Mouse (Mus musculus) limb, embryonic 10.5 days (tissue): ENCODE measurements around the gene Clasp1. TPM values are rescaled to one million over a fixed set of nuclear protein-coding genes. Genes with fewer than 3 reads are reported as not detected.
A peak's percentile ranks its signal among the peaks of the same experiment; 100 is the strongest.
"Not testable (repeated sequence)": the region's sequence is repeated elsewhere in the genome, so short reads cannot be mapped to it uniquely, and the experiment has no call there.

Experiments
- DNase-seq: peaks from one replicate; pipeline ENCODE4 v3.0.0-alpha.2; 2017; ENCODE audit warnings: low spot score
- H3K27ac ChIP-seq: fragments of 300-500 bp; sonication (generic); 2 replicates; pipeline ENCODE4 v1.5.1; 2016; ENCODE audit warnings: mild to moderate bottlenecking
- H3K27me3 ChIP-seq: fragments of 300-500 bp; sonication (generic); 2 replicates; pipeline ENCODE4 v1.6.1; 2016; ENCODE audit warnings: low read depth, mild to moderate bottlenecking; ENCODE audit not compliant: poor library complexity, severe bottlenecking
- H3K36me3 ChIP-seq: fragments of 300-500 bp; sonication (generic); 2 replicates; pipeline ENCODE4 v1.6.1; 2016; ENCODE audit warnings: mild to moderate bottlenecking, moderate library complexity
- H3K4me1 ChIP-seq: fragments of 300-500 bp; sonication (generic); 2 replicates; pipeline ENCODE4 v1.6.1; 2016
- H3K4me3 ChIP-seq: fragments of 300-500 bp; sonication (generic); 2 replicates; pipeline ENCODE4 v1.5.1; 2016; ENCODE audit warnings: mild to moderate bottlenecking, moderate library complexity
- H3K9me3 ChIP-seq: fragments of 300-500 bp; sonication (generic); replicated peaks from 2 replicates; pipeline ENCODE4 v1.6.1; 2016; ENCODE audit warnings: mild to moderate bottlenecking
- WGBS: fragments of 180-500 bp; shearing (Covaris S2); methylation state at CpG from one replicate; pipeline ENCODE4 v1.1.7; 2016; 5-methylcytosine and 5-hydroxymethylcytosine counted together
- polyA plus RNA-seq: library from polyadenylated mRNA; unstranded; fragments of >200 nt; fragmentation: Nextera tagmentation; extraction: Ambion mirVana; gene quantifications from 2 replicates; pipeline ENCODE4 v1.2.1, GENCODE M21; 2016

Clasp1 gene
- polyA plus RNA-seq, 1 experiment from 2014 or later = 90.1 TPM

- WGBS = 78% methylated on average over 2 of the region's 2 CpGs
Observed at GRCm38 (mm10) chr1:118595395-118595794, 206.5 kb downstream of the Clasp1 start.

DNA sequence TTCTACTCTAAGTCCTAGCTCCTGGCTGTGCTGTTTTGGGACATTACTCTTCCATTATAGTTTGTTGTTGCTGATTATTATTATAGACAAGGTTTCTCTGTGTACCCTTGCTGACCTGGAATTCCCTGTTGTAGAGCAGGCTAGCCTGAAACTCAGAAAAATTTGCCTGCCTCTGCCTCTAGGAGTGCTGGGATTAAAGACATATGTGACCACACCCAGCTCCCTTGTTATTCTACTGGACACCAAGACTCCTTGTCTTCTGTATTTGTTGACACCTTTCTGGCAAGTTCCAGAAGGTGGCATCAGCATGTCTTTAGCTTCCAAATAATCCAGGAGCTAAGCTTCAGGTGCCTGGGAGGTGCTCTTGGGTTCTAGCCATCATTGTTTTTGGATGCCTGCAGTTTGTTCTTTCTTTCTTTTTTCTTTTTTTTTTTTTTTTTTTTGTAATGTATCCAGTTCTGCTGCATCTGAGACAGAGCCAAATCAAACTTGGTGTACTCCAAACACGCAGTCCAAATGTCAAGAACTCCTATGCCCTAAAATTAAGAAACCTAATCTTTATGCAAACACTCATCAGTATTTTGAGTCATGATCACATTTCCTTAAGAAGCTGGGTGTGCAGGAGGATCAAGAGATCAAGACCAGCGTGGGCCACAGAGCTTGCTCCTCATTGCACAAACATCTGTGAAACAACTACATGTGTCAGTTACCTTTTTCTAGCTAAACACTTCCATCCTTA is 208.8 kb downstream of the Clasp1 start:
- H3K27ac ChIP-seq = no peak overlapping the region
- DNase-seq = no peak
- peaks cover 96% of the 10 kb centered on the region for H3K36me3 ChIP-seq
- 96% methylated on average over 2 of the region's 2 CpGs for WGBS
- no peaks in the 10 kb centered on the region for H3K4me1 ChIP-seq
- no peak overlapping the region for H3K4me3 ChIP-seq
- H3K27me3 ChIP-seq = no peaks in the 10 kb centered on the region
- H3K9me3 ChIP-seq = no peaks in the 10 kb centered on the region

More at GRCm38 (mm10) chr1:118595395-118595794, 206.5 kb downstream of the Clasp1 start:
- Histone ChIP-seq H3K27ac (no peak overlapping the region), H3K9me3 (no peaks in the 10 kb centered on the region), H3K27me3 (no peaks in the 10 kb centered on the region), H3K36me3 (peaks cover 96% of the 10 kb centered on the region), H3K4me1 (no peaks in the 10 kb centered on the region), H3K4me3 (no peak overlapping the region)
- DNase-seq = no peak

- no peaks in the 10 kb centered on the region for H3K27me3 ChIP-seq
- H3K4me1 ChIP-seq = no peaks in the 10 kb centered on the region
- no peak for DNase-seq
- H3K4me3 ChIP-seq = no peak overlapping the region
- peaks cover 96% of the 10 kb centered on the region for H3K36me3 ChIP-seq
- 91% methylated on average over 3 of the region's 3 CpGs for WGBS
- no peak overlapping the region for H3K27ac ChIP-seq
- no peaks in the 10 kb centered on the region for H3K9me3 ChIP-seq
Observed at GRCm38 (mm10) chr1:118598339-118598738, 209.5 kb downstream of the Clasp1 start.

DNA sequence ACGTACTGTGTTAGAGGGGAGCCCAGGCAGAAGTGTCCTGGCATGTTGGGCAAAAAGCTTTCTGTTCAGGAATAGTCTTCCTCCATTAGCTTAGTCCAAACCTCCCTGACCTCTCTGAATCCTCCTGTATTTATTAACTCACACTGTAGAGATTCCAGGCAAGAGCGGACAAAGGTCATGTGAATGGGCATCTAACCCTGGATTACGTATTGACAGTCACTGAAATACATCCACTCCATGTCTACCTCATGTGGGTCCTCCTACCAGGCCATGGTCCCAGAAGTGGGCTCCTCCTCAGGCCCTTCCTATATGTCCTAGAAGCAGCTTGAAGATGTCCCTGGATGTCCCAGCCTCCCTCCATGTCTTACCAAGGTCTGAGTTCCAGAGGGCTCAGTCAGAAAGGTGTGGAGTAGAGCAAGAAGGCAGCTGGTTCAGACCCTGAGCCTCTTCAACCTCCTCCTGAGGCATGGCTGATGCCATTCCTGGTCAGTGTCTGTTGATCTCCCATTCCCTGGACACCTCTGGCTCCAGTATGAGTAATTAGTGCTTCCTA is 224.8 kb downstream of the Clasp1 start:
- DNase-seq = no peak
- H3K4me1 ChIP-seq = no peaks in the 10 kb centered on the region
- H3K4me3 ChIP-seq = no peak overlapping the region
- H3K27me3 ChIP-seq = no peaks in the 10 kb centered on the region
- H3K36me3 ChIP-seq = peaks cover 18% of the 10 kb centered on the region
- no peak overlapping the region for H3K27ac ChIP-seq
- 97% methylated on average over 3 of the region's 3 CpGs for WGBS
- no peaks in the 10 kb centered on the region for H3K9me3 ChIP-seq

DNA sequence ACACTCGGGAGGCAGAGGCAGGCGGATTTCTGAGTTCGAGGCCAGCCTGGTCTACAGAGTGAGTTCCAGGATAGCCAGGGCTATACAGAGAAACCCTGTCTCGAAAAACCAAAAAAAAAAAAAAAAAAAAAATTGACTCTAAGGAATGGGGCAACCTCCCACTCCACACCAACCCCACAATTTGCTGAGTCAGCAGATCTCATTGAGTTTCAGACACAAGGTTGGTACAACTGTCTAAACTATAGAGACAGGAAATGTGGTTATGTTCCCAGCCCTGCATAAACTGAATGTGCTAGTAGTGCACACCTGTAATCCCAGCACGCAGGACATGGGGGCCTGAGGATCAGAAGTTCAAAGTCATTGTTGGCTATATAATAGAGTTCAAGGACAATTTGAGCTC is 232.2 kb downstream of the Clasp1 start:
- not testable (repeated sequence) for H3K9me3 ChIP-seq, H3K4me1 ChIP-seq, H3K4me3 ChIP-seq, DNase-seq, H3K27ac ChIP-seq, H3K36me3 ChIP-seq
- WGBS = 90% methylated on average over 5 of the region's 5 CpGs
- peaks cover 21% of the 10 kb centered on the region for H3K27me3 ChIP-seq

GRCm38 (mm10) chr1:118622857-118623256 is 234.0 kb downstream of the Clasp1 start:
- 52% methylated on average over 3 of the region's 3 CpGs for WGBS
- no peak overlapping the region for H3K4me3 ChIP-seq
- no peak for DNase-seq
- peaks cover 39% of the 10 kb centered on the region for H3K27me3 ChIP-seq
- H3K4me1 ChIP-seq = peaks cover 5% of the 10 kb centered on the region
- no peak overlapping the region for H3K27ac ChIP-seq
- no peaks in the 10 kb centered on the region for H3K9me3 ChIP-seq
- no peaks in the 10 kb centered on the region for H3K36me3 ChIP-seq

DNA sequence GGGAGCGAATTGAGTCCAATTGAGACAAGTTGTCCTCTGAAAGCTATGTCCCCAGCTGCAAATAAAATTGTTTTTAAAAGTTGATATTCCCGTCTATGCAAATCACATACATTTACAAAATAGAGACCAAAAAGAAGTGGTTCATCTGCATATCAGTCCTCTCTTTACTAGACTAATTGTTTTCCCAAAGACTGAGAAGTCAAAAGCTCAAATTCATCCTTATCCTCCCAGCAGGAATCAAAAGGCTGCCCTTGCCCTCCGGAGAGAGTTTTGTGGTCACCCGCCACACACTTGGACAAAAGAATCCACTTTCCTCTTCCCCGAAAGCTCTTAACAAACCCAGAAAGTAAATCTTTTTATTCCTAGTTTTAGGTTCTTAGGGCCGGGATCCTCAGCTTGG is 236.6 kb downstream of the Clasp1 start:
- 47% methylated on average over 6 of the region's 6 CpGs for WGBS

DNA sequence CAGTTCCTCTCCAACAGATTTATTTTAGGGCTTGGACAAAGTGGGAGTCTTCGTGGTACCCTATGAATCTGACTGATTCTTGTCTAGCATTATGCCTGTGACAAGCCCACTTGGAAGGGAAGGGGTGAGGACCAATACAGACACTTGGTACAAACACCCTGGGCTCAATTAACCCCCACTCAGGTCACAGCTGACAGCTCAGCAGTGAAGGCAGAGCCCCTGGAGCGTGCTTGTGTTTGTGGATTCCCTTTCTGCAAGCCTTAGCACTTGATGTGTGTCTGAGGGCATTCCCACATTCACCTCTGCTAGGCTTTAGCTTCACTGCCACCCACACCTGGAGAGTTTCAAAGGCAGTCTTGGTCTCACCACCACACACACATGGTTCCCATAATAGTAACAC is 237.1 kb downstream of the Clasp1 start:
- Histone ChIP-seq H3K27ac (no peak overlapping the region), H3K27me3 (peaks cover 62% of the 10 kb centered on the region), H3K4me3 (no peak overlapping the region), H3K9me3 (no peaks in the 10 kb centered on the region), H3K4me1 (peaks cover 13% of the 10 kb centered on the region), H3K36me3 (no peaks in the 10 kb centered on the region)
- DNase-seq = no peak
- 62% methylated on average over 2 of the region's 2 CpGs for WGBS

More for the DNA sequence above, 236.6 kb downstream of the Clasp1 start:
- DNase-seq = no peak
- Histone ChIP-seq H3K9me3 (no peaks in the 10 kb centered on the region), H3K27ac (no peak overlapping the region), H3K27me3 (peaks cover 62% of the 10 kb centered on the region), H3K4me1 (peaks cover 13% of the 10 kb centered on the region), H3K4me3 (no peak overlapping the region), H3K36me3 (no peaks in the 10 kb centered on the region)

GRCm38 (mm10) chr1:118626452-118626851 is 237.6 kb downstream of the Clasp1 start:
- Histone ChIP-seq H3K4me1 (peaks cover 13% of the 10 kb centered on the region), H3K27me3 (peaks cover 62% of the 10 kb centered on the region), H3K4me3 (no peak overlapping the region), H3K27ac (no peak overlapping the region), H3K9me3 (no peaks in the 10 kb centered on the region), H3K36me3 (no peaks in the 10 kb centered on the region)
- DNase-seq = no peak
- WGBS = 75% methylated on average over 2 of the region's 2 CpGs

DNA sequence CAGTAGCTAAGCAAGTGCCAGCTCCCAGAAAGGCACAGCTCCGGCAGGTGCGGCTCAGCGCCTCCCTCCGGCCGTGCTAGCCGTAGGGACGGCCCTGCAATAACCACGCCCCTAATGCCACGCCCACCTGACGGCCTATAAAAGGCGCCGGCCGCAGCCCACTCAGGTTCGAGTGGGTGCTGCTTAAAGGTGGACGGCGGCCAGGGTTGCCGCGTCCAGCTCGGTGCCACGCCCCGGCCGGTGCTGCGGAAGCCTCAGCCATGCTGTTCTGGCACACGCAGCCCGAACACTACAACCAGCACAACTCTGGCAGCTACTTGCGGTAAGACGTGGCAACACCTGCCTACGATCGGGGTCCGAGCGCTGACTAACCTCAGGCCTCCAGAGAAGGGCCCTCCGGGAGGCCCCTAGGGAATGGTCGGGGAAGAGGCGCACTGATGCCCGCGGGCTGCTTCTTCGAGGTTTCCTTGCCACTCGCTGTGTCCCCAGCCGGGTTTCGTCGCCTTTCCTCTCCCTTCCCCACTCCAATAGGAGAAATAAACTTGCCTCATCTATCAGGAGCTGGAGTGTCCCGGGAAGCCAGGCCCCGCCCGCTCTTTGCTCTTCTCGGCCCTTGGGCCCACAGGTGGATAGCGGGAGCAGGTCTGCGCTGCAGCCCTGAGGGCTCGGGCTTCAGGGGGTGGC is 239.1 kb downstream of the Clasp1 start, which contains the start of gene Tfcp2l1:
Tfcp2l1 (plus strand) TSS at position 165 of the 684 bp plus-strand sequence.
- H3K9me3 ChIP-seq = no peaks in the 10 kb centered on the region
- H3K36me3 ChIP-seq = no peaks in the 10 kb centered on the region
- peak; percentile 80 for DNase-seq
- WGBS = under 1% methylated on average over 48 of the region's 48 CpGs
- H3K27ac ChIP-seq = no peak within 1 kb of the TSS
- peaks cover 13% of the 10 kb centered on the region for H3K4me1 ChIP-seq
- peak within 1 kb of the TSS; percentile 60 for H3K4me3 ChIP-seq
- H3K27me3 ChIP-seq = peaks cover 62% of the 10 kb centered on the region

DNA sequence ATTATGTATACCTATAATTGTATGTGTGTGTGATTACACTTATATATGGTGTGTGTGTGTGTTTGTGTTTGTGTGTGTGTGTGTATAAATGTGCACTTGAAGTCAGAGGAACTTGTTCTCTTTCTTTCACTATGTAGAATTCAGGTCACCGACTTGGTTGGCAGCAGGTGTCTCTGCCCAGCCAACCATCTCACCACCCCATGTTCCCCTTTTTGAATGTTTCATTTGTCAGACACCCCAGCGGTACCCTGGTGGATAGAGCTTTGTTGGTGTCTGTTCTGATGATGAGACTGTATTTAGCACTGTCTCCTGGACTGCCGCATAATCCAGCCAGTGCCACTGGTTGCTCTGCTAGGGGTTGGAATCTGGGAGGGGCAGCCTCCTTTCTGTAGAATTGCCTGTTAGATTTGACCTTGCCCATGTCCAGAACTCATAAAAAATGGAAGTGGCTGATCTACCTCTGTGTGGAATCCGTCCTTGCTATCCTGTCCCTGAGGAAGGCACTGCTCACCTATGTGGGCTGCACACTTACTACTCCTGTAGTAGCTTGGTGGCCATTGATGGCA is 244.6 kb downstream of the Clasp1 start:
- WGBS = 84% methylated on average over 4 of the region's 4 CpGs
- Histone ChIP-seq H3K36me3 (no peaks in the 10 kb centered on the region), H3K4me1 (peaks cover 2% of the 10 kb centered on the region; the same call in 1 of the 2 replicates), H3K4me3 (no peak overlapping the region), H3K9me3 (no peaks in the 10 kb centered on the region), H3K27ac (no peak overlapping the region), H3K27me3 (peaks cover 16% of the 10 kb centered on the region)
- DNase-seq = no peak

GRCm38 (mm10) chr1:118642296-118642999 is 253.6 kb downstream of the Clasp1 start:
- no peak for DNase-seq

More at GRCm38 (mm10) chr1:118642296-118642999, 253.6 kb downstream of the Clasp1 start:
- no peaks in the 10 kb centered on the region for H3K4me1 ChIP-seq
- WGBS = 79% methylated on average over 2 of the region's 2 CpGs
- H3K36me3 ChIP-seq = no peaks in the 10 kb centered on the region
- H3K4me3 ChIP-seq = no peak overlapping the region
- no peak overlapping the region for H3K27ac ChIP-seq
- no peaks in the 10 kb centered on the region for H3K9me3 ChIP-seq
- H3K27me3 ChIP-seq = no peaks in the 10 kb centered on the region
